10 mouse cellular contexts compared by ENCODE assay signal in the genomic region with DNA sequence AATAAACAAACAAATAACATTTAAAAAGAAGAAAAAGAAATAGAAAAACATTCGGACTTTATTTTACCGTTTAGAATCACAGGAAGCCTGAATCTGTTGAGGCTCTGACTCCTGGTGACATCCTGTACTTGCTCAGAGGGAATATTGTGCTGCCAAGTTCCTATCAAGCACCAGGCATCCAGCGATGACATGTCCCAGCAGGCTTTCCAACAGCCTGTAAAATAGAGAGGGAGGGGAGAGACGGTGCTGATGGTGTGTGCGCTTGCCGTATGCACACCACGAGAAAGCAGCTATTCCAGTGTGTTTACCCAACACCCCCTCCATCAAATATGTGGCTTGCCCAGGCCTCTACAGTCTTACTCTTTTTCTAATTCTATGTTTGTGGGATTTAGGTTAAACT. TPM values are rescaled to one million over a fixed set of nuclear protein-coding genes. Genes with fewer than 3 reads are reported as not detected.
DNase-seq lines count a peak whose midpoint lies in the region; ATAC-seq lines count a peak whose summit lies in the region.
"Had no signal": no experiment of that assay in that cellular context is flagged by ENCODE, and none has a peak within 500 bp of the region (broad histone marks: within the 10 kb centered on the region; RNA-seq: fewer than 3 reads in every experiment).

No protein-coding gene starts in this region.

- no peak for DNase-seq in kidney, postnatal 36 days
- DNase-seq in brain, embryonic 18.5 days (ENCODE audit: low read depth, low spot score): peak; percentile 8
- DNase-seq in heart, postnatal 4 days: peak; percentile 65
- no peak for DNase-seq in adrenal gland, postnatal 14 days
- no peak for DNase-seq in testis, postnatal 14 days (ENCODE audit: low spot score)
- DNase-seq: right cerebral cortex, postnatal 25 days had no signal

- H3K4me3 ChIP-seq in kidney, embryonic 16.5 days (ENCODE audit: low read length): no peak overlapping the region
- H3K4me3 ChIP-seq in forebrain, embryonic 16.5 days (replicated peaks; ENCODE audit: low read length): no peak overlapping the region

- no peak overlapping the region for H3K27ac ChIP-seq in kidney, embryonic 16.5 days (ENCODE audit: low read length)
- H3K27ac ChIP-seq in forebrain, embryonic 16.5 days (ENCODE audit: low read length): no peak overlapping the region

- H3K9me3 ChIP-seq in kidney, embryonic 16.5 days (ENCODE audit: low read length): no peaks in the 10 kb centered on the region
- H3K9me3 ChIP-seq in forebrain, embryonic 16.5 days (ENCODE audit: control insufficient read depth, low read length): no peaks in the 10 kb centered on the region

- no peaks in the 10 kb centered on the region for H3K36me3 ChIP-seq in kidney, embryonic 16.5 days (ENCODE audit: insufficient read depth, low read length)
- H3K36me3 ChIP-seq in forebrain, embryonic 16.5 days (ENCODE audit: control insufficient read depth, insufficient read depth): no peaks in the 10 kb centered on the region

- 60% methylated on average over 7 of the region's 7 CpGs for WGBS in kidney, embryonic 16.5 days
- WGBS in forebrain, embryonic 16.5 days: 70% methylated on average over 7 of the region's 7 CpGs

- H3K4me2 ChIP-seq in kidney, embryonic 16.5 days (replicated peaks; ENCODE audit: low read depth, low read length): no peak overlapping the region
- H3K4me2 ChIP-seq in forebrain, embryonic 16.5 days (ENCODE audit: low read length): no peak overlapping the region

- H3K27me3 ChIP-seq in kidney, embryonic 16.5 days (ENCODE audit: insufficient read depth, low read length): no peaks in the 10 kb centered on the region
- H3K27me3 ChIP-seq in forebrain, embryonic 16.5 days (replicated peaks; ENCODE audit: control insufficient read depth, insufficient read depth, low read length): no peaks in the 10 kb centered on the region
- H3K27me3 ChIP-seq: CH12.LX had no signal

- 0 out of 2 replicates have a peak, but pooled peaks cover 13% of the 10 kb centered on the region for H3K4me1 ChIP-seq in kidney, embryonic 16.5 days (ENCODE audit: insufficient read depth, low read length)
- no peaks in the 10 kb centered on the region for H3K4me1 ChIP-seq in forebrain, embryonic 16.5 days (replicated peaks; ENCODE audit: control insufficient read depth, insufficient read depth, low read length)

- peak; percentile 76; the same call in 1 of the 2 replicates for ATAC-seq in kidney, embryonic 16.5 days (ENCODE audit: low FRiP score, low TSS enrichment)
- ATAC-seq in forebrain, embryonic 16.5 days: peak; percentile 96
- no peak for ATAC-seq in CD4-positive, CD25-positive, alpha-beta regulatory T cell, adult 4 months

- no peak overlapping the region for H3K9ac ChIP-seq in kidney, embryonic 16.5 days (replicated peaks; ENCODE audit: low read length)
- H3K9ac ChIP-seq in forebrain, embryonic 16.5 days (replicated peaks; ENCODE audit: low read depth, low read length): no peak overlapping the region

RNA-seq across cellular contexts. Expression of gene Gcnt1, which starts 39.6 kb away (rescaled TPM):
- 42.4 and 42.5 TPM in 2 replicates for polyA plus RNA-seq in kidney, embryonic 16.5 days (2015; fragmentation: Nextera tagmentation; extraction: Ambion mirVana)
- polyA plus RNA-seq in forebrain, embryonic 16.5 days (2015; fragmentation: Nextera tagmentation; extraction: Ambion mirVana): 0.58 and 0.96 TPM in 2 replicates
- 10 to 100 TPM; 10.2 to 10.8 TPM for total RNA-seq in heart, postnatal 4 days (2021)
- polyA plus RNA-seq in CD4-positive, CD25-positive, alpha-beta regulatory T cell, adult 4 months (2017; shearing (Covaris generic)): 1 to 10 TPM; 6.3 to 8.4 TPM
- total RNA-seq in adrenal gland, postnatal 14 days (2021): 2.5 and 5.7 TPM in 2 replicates

Comparison
In these comparisons a context has a peak if more than half of its experiments do, and no peak if none do; other contexts are left out.
1. DNase-seq: peak in brain, embryonic 18.5 days (single experiment) and heart, postnatal 4 days (single experiment); none in kidney, postnatal 36 days (0 of 2), adrenal gland, postnatal 14 days (single experiment) and testis, postnatal 14 days (single experiment).